Mouse (Mus musculus) gastrocnemius, adult 2 months (tissue): ENCODE results near the gene Misp. TPM values are rescaled to one million over a fixed set of nuclear protein-coding genes. Genes with fewer than 3 reads are reported as not detected.

ENCODE experiments used
- DNase-seq: peaks from one replicate; pipeline ENCODE4 v3.0.0; 2022
- H3K27ac ChIP-seq: fragments of 200-600 bp; 2 replicates; pipeline ENCODE4 v1.8.1; 2022; ENCODE audit warnings: mild to moderate bottlenecking
- H3K4me3 ChIP-seq: fragments of 200-600 bp; 2 replicates; pipeline ENCODE4 v1.8.1; 2022; ENCODE audit warnings: mild to moderate bottlenecking, moderate library complexity
- CTCF ChIP-seq: fragments of 200-600 bp; IDR thresholded peaks from 2 replicates; pipeline ENCODE4 v1.8.1; 2022; ENCODE audit warnings: antibody characterized with exemption, mild to moderate bottlenecking, moderate library complexity
- intact Hi-C: fragments of 180-260 bp; cut with DNase I; formaldehyde crosslinking; loops from one replicate; pipeline ENCODE4 v1.15.1; 2025
- total RNA-seq, 2 experiments: library from RNA; stranded (reverse); gene quantifications; 2 replicates each; pipeline ENCODE4 v1.2.3; 2021

Misp gene
- total RNA-seq, 2 experiments from 2014 or later, result not detected

DNA sequence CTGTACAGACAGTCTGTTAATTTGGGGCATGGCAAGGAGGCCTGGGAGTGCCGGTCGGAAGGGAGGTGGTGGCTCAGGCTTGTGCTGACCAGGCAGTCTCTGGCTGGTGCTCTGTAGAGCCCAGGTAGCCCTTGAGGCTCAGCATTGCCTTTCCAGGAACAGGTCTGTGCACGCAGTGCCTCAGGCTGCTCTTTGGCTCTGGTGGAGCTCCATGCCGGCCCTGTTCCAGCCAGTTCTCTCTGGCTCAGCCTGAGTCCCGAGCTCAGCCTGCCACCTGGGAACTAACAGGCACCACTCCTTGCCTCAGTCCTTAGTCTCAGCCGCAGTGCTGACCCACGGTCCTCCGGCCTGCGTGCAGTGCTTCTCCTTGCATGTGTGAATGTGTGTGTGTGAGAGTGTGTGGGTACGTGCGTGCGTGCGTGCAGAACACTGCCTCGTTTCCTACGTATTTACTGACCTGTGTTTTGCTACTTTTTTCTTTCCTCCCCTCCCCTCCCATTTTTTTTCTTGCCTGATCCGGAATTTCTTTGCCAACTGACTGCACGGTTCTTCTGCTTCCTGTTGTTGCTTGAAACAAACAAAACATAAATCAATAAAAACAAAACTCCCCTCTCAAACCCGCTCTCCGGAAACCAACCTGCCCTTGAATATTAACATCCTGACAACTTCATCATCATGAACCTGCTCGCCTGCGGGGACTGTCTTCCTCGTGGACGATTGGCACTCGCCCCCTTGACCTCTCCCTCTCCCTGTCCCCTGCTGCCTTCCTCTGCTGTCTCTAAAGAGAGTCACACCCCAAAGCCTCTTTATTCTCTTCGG, 40.6 kb downstream of the Misp start:
- Histone ChIP-seq H3K27ac (no peak overlapping the region), H3K4me3 (no peak overlapping the region)
- intact Hi-C loops, result no loop called here
- no peak for DNase-seq
- no peak for TF ChIP-seq CTCF

- no peak for DNase-seq
- intact Hi-C loops, result no loop called here
- no peak overlapping the region for H3K27ac ChIP-seq
- no peak for TF ChIP-seq CTCF
- no peak overlapping the region for H3K4me3 ChIP-seq
These were observed 41.4 kb downstream of the Misp start for GRCm38 (mm10) chr10:79862049-79862788.

DNA sequence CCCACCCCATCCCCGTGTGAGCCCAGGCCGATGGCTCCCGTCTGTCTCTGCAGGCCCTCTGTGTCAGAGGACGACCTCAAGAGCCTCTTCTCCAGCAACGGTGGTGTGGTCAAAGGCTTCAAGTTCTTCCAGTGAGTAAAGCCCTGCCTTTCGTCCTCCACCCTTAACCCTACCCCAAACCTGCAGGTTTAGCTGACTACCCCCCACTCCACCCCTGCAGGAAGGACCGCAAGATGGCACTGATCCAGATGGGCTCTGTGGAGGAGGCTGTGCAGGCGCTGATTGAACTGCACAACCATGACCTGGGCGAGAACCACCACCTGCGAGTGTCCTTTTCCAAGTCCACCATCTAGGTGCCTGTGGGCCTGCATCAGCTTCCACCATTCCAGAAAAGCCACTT, 42.1 kb downstream of the Misp start:
- no peak for TF ChIP-seq CTCF
- intact Hi-C loops, result no loop called here
- Histone ChIP-seq H3K4me3 (no peak overlapping the region), H3K27ac (no peak overlapping the region)
- no peak for DNase-seq

DNA sequence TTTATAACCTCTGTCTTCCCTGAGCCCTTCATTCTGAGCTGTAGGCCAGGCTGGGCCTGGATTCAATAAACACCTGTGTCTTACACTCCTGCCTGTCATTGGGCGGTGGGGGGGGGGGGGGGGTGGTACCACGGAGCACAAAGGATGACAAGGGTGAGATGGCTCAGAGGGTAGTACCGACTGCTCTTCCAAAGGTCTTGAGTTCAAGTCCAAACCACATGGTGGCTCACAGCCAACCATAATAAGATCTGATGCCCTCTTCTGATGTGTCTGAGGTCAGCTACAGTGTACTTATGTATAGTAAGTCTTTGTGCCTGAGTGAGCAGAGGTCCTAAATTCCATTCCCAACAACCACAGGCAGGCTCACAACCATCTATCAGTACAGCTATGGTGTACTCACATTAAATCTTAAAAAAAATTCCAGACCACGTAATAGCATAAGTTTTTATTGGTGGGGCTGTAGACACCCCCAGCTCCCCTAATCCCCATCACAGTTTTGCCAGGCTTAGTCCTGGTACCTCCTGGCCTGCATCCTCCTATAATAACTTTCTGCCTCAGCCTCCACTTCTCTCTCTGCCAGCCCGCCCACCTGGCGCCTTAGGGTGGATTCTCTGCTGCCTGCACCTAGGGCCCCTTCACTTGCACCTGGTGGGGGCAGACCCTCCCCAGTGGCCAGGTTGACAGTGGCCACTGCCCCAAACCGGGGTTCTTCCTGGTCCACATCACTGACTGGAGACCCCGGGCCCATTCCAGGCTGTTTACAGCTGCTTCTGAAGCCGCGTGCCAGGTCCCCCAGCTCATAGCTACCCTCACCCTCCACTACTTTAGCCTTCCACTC, 43.8 kb downstream of the Misp start:
- intact Hi-C loops, result no loop called here
- no peak for TF ChIP-seq CTCF

DNA sequence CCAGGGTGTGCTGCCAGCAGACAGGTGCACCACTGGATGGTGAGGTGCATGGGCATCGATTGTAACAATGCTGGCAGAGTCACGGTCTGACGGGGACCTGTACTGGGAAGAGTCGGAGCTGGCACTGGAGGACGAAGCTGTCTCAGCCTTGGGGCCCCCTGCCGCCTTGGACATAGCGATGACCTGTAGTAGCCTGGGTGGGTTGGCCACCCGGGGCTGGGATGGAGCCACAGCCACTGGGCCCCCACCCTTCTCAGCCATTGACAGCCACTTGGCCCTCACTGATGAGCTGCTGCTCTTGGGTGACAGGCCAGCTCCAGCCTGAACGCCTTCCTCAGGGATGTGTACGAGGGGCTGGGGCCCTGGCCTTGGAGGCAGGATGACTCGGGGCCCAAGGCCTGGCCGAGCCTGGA, 44.4 kb downstream of the Misp start:
- DNase-seq, result peak; percentile 33
- Histone ChIP-seq H3K27ac (no peak overlapping the region), H3K4me3 (no peak overlapping the region)
- no peak for TF ChIP-seq CTCF
- intact Hi-C loops, result no loop called here

More for the DNA sequence above, 43.8 kb downstream of the Misp start:
- Histone ChIP-seq H3K4me3 (no peak overlapping the region), H3K27ac (no peak overlapping the region)
- DNase-seq, result peak; percentile 27

GRCm38 (mm10) chr10:79865801-79866295, 45.1 kb downstream of the Misp start:
- TF ChIP-seq CTCF, result peak; percentile 16; the same call in 1 of the 2 replicates
- no peak overlapping the region for H3K27ac ChIP-seq
- intact Hi-C loops, result no loop called here

DNA sequence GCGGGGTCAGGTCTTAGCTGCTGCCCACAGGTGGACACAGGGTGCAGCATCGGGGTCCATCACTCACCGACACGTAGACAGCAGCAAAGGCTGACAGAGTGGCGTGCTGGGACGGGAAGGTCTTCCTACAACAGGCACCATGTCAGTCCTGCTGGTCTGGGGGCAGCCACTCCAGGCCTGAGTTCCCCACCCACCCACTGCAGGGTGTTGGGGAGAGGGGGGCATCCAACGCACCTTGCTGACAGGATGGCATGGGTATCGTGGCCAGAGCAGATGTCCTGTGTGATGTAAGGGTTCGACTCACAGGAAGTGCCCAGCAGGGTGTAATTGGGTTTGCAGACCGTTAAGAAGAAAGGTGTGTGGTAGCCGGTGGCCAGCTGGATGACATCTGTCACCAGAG, 45.8 kb downstream of the Misp start:
- no peak overlapping the region for H3K4me3 ChIP-seq
- intact Hi-C loops, result no loop called here
- no peak for TF ChIP-seq CTCF
- no peak overlapping the region for H3K27ac ChIP-seq
- no peak for DNase-seq

More at GRCm38 (mm10) chr10:79865801-79866295, 45.1 kb downstream of the Misp start:
- H3K4me3 ChIP-seq, result no peak overlapping the region
- peak; percentile 53 for DNase-seq

DNA sequence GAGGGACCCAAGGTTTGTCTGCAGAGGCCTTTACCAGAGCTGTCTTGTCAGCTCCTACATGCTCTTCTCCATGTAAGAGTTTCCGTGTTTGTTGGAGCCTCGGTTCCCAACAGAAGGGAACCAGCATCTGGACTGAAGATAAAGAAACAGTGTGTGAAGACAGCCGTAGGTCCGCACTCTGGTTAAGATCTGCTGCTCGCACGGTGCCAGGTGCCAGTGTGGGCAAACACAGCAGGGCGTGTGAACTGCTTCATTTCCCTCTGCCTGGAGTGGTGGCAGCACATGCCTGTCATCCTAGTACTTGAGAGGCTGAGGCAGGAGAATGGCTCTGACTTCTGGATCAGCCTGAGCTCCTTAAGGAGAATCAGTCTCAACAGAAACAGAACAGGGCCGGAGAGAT, 51.1 kb downstream of the Misp start:
- intact Hi-C loops, result loop anchor here (2.0 kb wide), 1 partner anchor 29 kb away; no protein-coding TSS in a partner anchor
- no peak overlapping the region for H3K4me3 ChIP-seq

DNA sequence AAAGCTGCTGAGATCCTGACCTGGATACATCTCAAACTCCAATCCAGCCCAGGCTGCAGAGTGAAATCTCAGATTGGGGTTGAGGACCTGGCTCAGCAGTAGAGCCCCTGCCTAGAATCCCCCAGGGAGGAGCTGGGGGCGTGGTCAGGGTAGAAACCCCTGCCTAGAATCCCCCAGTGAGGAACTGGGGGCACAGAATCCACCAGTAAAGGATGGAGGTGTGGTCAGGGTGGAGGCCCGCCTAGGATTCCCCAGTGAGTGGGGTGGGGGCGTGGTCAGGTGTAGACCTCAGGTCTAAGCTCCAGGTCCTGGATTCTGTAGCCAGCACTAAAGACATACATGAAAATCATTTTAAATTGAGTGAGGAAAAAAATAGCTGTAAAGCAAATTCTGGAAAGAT, 52.1 kb downstream of the Misp start:
- DNase-seq, result no peak
- no peak overlapping the region for H3K27ac ChIP-seq
- TF ChIP-seq CTCF, result no peak
- intact Hi-C loops, result loop anchor here (2.0 kb wide), 1 partner anchor 28 kb away; no protein-coding TSS in a partner anchor
- H3K4me3 ChIP-seq, result no peak overlapping the region

More for the DNA sequence above, 51.1 kb downstream of the Misp start:
- TF ChIP-seq CTCF, result no peak
- DNase-seq, result no peak
- H3K27ac ChIP-seq, result no peak overlapping the region

- intact Hi-C loops, result loop anchor here (2.0 kb wide), 1 partner anchor 27 kb away; no protein-coding TSS in a partner anchor
- no peak for TF ChIP-seq CTCF
- DNase-seq, result no peak
- Histone ChIP-seq H3K4me3 (no peak overlapping the region), H3K27ac (no peak overlapping the region)
These were observed 52.5 kb downstream of the Misp start for GRCm38 (mm10) chr10:79873313-79873712.

DNA sequence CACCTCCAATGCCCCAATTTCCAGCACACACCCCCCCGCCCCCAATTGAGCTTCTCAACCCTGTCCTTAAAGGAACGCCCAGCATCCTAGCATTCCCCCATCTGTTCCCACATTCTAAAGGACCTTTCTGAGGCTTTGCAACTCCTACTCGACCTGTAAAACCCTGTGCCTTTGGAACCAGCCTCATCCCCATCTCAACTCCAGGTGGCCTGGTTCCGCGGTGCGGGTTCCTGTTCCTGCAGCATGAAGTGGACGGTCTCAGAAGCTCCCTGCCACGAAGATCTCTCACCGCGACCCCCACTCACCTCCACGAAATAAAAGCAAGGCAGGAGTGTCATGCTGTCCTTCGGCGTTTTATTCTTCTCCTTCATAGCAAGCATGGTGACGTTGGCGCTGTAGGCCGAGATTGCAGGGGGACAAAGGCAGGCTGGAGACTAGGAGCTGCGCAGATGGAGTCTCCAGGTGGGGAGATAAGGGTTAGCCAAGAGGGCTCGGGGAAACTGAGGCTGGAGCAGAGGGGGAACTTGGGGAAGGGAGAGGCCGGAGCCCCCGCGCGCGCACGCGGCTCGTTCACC, 53.0 kb downstream of the Misp start:
- peak overlapping the region; percentile 74 for H3K4me3 ChIP-seq
- TF ChIP-seq CTCF, result no peak
- no peak overlapping the region for H3K27ac ChIP-seq
- peak; percentile 16 for DNase-seq
- intact Hi-C loops, result loop anchor here (2.0 kb wide), 1 partner anchor 27 kb away; no protein-coding TSS in a partner anchor
